Mouse (Mus musculus): ENCODE measurements around the gene Plcd3.

- no peak for TF ChIP-seq POLR2A (IDR thresholded peaks at IDR 0.05; ENCODE audit: extremely low read depth, insufficient read depth, low read length)
- no peak for TF ChIP-seq CTCF (IDR thresholded peaks at IDR 0.05; ENCODE audit: low read depth, low read length)
These were observed 19.8 kb downstream of the Plcd3 start for GRCm38 (mm10) chr11:103081631-103082030.
